Mouse (Mus musculus) heart, postnatal 0 days (tissue): Measurements from ENCODE around the gene Cdk5r1. TPM values are rescaled to one million over a fixed set of nuclear protein-coding genes. Genes with fewer than 3 reads are reported as not detected.
"Not testable (repeated sequence)": the region's sequence is repeated elsewhere in the genome, so short reads cannot be mapped to it uniquely, and the experiment has no call there.

Experiments
- ATAC-seq: fragments of 200-750 bp; cut with Nextera tagmentation; 2 replicates; pipeline ENCODE4 v1.8.0; 2017; ENCODE audit warnings: low read depth, moderate number of reproducible peaks, moderate library complexity; ENCODE audit not compliant: insufficient read depth
- DNase-seq: peaks from one replicate; pipeline ENCODE4 v3.0.0-alpha.2; 2016; ENCODE audit warnings: low spot score
- H3K27ac ChIP-seq: fragments of 300-500 bp; sonication (generic); 2 replicates; pipeline ENCODE4 v1.5.1; 2014; ENCODE audit warnings: low read depth, mild to moderate bottlenecking
- H3K27me3 ChIP-seq: fragments of 300-500 bp; sonication (generic); 2 replicates; pipeline ENCODE4 v1.6.1; 2014; ENCODE audit warnings: low read length, mixed read lengths; ENCODE audit not compliant: control insufficient read depth, insufficient read depth
- H3K36me3 ChIP-seq: fragments of 300-500 bp; sonication (generic); replicated peaks from 2 replicates; pipeline ENCODE4 v1.6.1; 2014; ENCODE audit warnings: low read length, mixed read lengths; ENCODE audit not compliant: control insufficient read depth, insufficient read depth
- H3K4me1 ChIP-seq: fragments of 300-500 bp; sonication (generic); 2 replicates; pipeline ENCODE4 v1.6.1; 2014; ENCODE audit warnings: antibody characterized with exemption; ENCODE audit not compliant: control insufficient read depth, insufficient read depth
- H3K4me2 ChIP-seq: fragments of 300-500 bp; sonication (generic); 2 replicates; pipeline ENCODE4 v1.6.1; 2014; ENCODE audit warnings: low read depth, mild to moderate bottlenecking, low read length, moderate library complexity
- H3K4me3 ChIP-seq: fragments of 300-500 bp; sonication (generic); 2 replicates; pipeline ENCODE4 v1.5.1; 2014; ENCODE audit warnings: low read depth, low read length
- H3K9ac ChIP-seq: fragments of 300-500 bp; sonication (generic); replicated peaks from 2 replicates; pipeline ENCODE4 v1.6.1; 2014; ENCODE audit warnings: low read depth, low read length, mixed read lengths
- H3K9me3 ChIP-seq: fragments of 300-500 bp; sonication (generic); replicated peaks from 2 replicates; pipeline ENCODE4 v1.6.1; 2016; ENCODE audit warnings: low read length; ENCODE audit not compliant: control insufficient read depth
- CTCF ChIP-seq: IDR thresholded peaks from 2 replicates; pipeline ENCODE4 v1.5.1; 2016; ENCODE audit warnings: antibody characterized with exemption, control low read depth, low read depth
- EP300 ChIP-seq: IDR thresholded peaks from 2 replicates; pipeline ENCODE4 v1.6.1; 2016; ENCODE audit warnings: antibody characterized with exemption, low read depth
- WGBS: fragments of 180-500 bp; shearing (Covaris S2); extraction: QIAGEN DNeasy Blood & Tissue Kit; methylation state at CpG from one replicate; pipeline ENCODE4 v1.1.7; 2014; 5-methylcytosine and 5-hydroxymethylcytosine counted together
- polyA plus RNA-seq: library from polyadenylated mRNA; unstranded; fragments of >200 nt; fragmentation: Nextera tagmentation; extraction: Ambion mirVana; gene quantifications from 2 replicates; pipeline ENCODE4 v1.2.1, GENCODE M21; 2015
- total RNA-seq: library from RNA; depleted of rRNA; stranded (reverse); fragments of >200 nt; gene quantifications from 2 replicates; pipeline ENCODE4 v1.2.3, GENCODE M21; 2014; ENCODE audit warnings: low replicate concordance

The Cdk5r1 gene
- total and polyA plus RNA-seq, 2 experiments from 2014 or later, result 0.31 to 0.33 TPM

DNA sequence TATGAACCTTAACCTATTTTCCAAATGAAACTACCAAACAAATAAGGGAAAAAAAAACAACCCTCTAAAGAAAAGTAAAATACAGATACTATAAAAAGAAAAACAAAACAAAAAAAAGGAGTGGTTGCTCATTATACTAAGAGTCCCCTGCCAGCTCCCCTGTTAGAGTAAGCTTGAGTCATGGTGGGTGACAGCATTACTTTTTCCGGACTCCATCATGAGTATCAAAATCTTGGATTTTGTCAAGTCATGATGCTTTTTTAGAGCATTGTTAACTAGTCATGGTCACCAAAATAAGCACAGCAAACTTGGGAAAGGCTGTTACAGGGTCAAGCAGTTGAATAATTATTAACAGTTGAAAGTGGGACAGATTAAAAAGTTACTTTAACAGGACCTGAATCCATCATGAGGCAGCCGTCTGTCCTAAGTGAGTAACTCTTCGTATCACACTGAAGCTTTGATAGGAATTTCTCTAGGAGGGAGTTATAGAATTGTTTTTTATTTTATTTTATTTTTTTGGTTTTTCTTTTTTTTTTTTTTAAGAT lies 46.4 kb upstream of the Cdk5r1 start:
- WGBS, result 88% methylated on average over 3 of the region's 3 CpGs

DNA sequence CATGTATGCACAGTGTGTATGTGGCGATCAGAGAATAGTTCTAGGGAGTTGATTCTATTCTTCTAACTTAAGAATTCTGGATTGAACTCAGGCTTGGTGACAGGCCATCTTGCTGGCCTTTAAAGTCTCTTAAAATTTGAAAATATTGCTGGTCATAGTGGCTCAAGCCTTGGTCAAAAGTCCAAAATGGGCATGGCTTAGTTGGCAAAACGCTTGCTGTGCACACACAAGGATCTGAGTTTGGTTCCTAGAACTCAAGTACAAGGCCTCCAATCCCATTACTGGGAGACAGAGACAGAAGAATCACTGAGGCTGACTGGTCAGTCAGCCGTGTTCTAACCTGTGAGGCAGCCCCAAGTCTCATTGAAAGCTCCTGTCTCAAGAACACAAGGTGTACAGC lies 29.9 kb upstream of the Cdk5r1 start:
- Histone ChIP-seq H3K4me3 (no peak overlapping the region), H3K27me3 (no peaks in the 10 kb centered on the region), H3K9ac (no peak overlapping the region), H3K27ac (no peak overlapping the region), H3K9me3 (no peaks in the 10 kb centered on the region), H3K4me2 (no peak overlapping the region), H3K4me1 (no peaks in the 10 kb centered on the region), H3K36me3 (peaks cover 51% of the 10 kb centered on the region)
- WGBS, result 91% methylated on average over 3 of the region's 3 CpGs
- TF ChIP-seq CTCF (no peak), EP300 (no peak)
- ATAC-seq (no peak), DNase-seq (no peak)

More for the DNA sequence above, 46.4 kb upstream of the Cdk5r1 start:
- no peak overlapping the region for H3K4me3 ChIP-seq
- TF ChIP-seq EP300 (no peak), CTCF (no peak)
- no peak overlapping the region for H3K27ac ChIP-seq
- no peak overlapping the region for H3K9ac ChIP-seq
- ATAC-seq, result no peak
- no peak overlapping the region for H3K4me2 ChIP-seq
- H3K36me3 ChIP-seq, result peaks cover 26% of the 10 kb centered on the region
- no peak for DNase-seq
- no peaks in the 10 kb centered on the region for H3K27me3 ChIP-seq
- no peaks in the 10 kb centered on the region for H3K9me3 ChIP-seq
- H3K4me1 ChIP-seq, result 0 out of 2 replicates have a peak, but pooled peaks cover 5% of the 10 kb centered on the region

DNA sequence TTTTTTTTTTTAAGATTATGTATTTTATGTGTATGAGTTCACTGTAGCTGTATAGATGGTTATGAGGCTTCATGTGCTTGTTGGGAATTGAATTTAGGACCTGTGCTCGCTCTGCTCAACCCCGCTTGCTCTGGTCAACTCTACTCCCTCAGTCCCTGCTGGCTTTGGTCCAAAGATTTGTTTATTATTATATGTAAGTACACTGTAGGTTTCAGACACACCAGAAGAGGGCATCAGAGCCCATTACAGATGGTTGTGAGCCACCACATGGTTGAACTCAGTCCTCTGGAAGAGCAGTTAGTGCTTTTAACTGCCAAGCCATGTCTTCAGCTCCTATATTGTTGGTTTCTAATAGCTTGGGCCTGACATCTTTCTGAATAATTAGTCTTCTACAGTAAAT lies 27.0 kb upstream of the Cdk5r1 start:
- no peaks in the 10 kb centered on the region for H3K27me3 ChIP-seq
- ATAC-seq (no peak), DNase-seq (no peak)
- no peak overlapping the region for H3K4me3 ChIP-seq
- 81% methylated on average over 2 of the region's 2 CpGs for WGBS
- TF ChIP-seq EP300 (no peak), CTCF (no peak)
- H3K9ac ChIP-seq, result no peak overlapping the region
- H3K4me1 ChIP-seq, result no peaks in the 10 kb centered on the region
- H3K27ac ChIP-seq, result no peak overlapping the region
- H3K9me3 ChIP-seq, result no peaks in the 10 kb centered on the region
- peaks cover 54% of the 10 kb centered on the region for H3K36me3 ChIP-seq
- no peak overlapping the region for H3K4me2 ChIP-seq

DNA sequence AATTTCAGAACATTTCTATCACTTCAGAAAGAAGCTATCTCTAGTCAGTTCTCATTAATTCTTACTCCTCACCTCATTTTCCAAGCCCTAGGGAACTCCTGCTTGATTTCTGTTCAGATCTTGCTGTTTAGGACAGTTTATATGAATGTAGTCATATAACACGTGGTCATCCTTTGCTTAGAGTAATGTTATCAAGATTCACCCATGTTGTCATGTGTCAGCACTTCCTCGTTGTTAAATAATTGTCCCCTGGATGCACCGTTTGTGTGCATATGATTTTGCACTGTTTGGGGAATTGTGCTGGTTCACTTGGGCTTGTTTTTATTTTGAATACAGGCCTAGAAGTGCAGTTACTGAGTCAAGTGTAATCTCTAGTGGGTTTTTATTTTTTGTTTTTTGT lies 24.6 kb upstream of the Cdk5r1 start:
- no peaks in the 10 kb centered on the region for H3K4me1 ChIP-seq
- H3K4me2 ChIP-seq, result no peak overlapping the region
- DNase-seq (no peak), ATAC-seq (no peak)
- H3K27me3 ChIP-seq, result no peaks in the 10 kb centered on the region
- H3K36me3 ChIP-seq, result peaks cover 51% of the 10 kb centered on the region
- H3K9me3 ChIP-seq, result no peaks in the 10 kb centered on the region
- no peak overlapping the region for H3K9ac ChIP-seq
- TF ChIP-seq EP300, result no peak
- no peak overlapping the region for H3K27ac ChIP-seq
- WGBS, result 75% methylated on average over 3 of the region's 3 CpGs
- no peak overlapping the region for H3K4me3 ChIP-seq

DNA sequence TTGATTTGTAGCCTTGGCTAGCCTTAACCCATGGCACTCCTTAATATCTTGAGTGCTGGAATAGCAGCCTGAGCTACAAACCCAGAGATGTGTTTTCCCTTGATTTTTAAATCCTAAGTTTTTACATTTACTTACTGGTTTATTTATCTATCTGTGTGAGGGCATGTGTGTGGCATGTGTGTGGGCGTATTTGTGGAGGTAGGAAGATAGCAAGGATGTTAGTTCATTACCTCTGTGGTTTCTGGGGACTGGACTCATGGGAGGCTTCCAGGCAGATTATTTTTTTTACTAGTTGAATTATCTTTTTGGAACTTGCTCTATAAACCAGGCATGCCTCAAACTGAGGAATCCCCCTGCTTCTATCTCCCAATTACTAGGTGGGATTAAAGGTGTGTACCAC lies 23.6 kb upstream of the Cdk5r1 start:
- Histone ChIP-seq H3K27me3 (no peaks in the 10 kb centered on the region), H3K36me3 (peaks cover 51% of the 10 kb centered on the region), H3K9ac (no peak overlapping the region), H3K4me2 (no peak overlapping the region), H3K9me3 (no peaks in the 10 kb centered on the region), H3K4me1 (no peaks in the 10 kb centered on the region), H3K4me3 (no peak overlapping the region), H3K27ac (no peak overlapping the region)
- no peak for TF ChIP-seq EP300
- TF ChIP-seq CTCF, result no peak
- DNase-seq, result no peak
- 89% methylated on average over 1 of the region's 1 CpGs for WGBS
- ATAC-seq, result no peak

DNA sequence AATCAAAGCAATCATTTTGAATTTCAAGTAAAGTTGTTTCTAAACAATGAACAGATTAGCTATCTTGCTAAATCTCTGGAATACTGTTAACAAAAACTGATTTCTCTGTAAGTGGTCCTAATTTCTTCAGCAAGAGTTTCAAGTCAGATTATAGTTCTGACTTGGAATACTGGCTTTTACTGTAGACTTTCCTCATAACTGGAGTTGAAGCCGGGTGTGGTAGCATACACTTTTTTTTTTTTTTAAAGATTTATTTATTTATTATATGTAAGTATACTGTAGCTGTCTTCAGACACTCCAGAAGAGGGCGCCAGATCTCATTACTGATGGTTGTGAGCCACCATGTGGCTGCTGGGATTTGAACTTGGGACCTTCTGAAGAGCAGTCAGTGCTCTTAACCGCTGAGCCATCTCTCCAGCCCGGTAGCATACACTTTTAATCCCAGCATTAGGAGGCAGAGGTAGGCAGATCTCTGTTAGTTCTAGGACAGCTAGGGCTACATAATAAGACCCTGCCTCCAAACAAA lies 13.2 kb upstream of the Cdk5r1 start:
- not testable (repeated sequence) for H3K27ac ChIP-seq, H3K27me3 ChIP-seq, H3K4me3 ChIP-seq, H3K4me1 ChIP-seq, H3K4me2 ChIP-seq, DNase-seq, H3K9ac ChIP-seq, ATAC-seq, H3K9me3 ChIP-seq
- 93% methylated on average over 4 of the region's 4 CpGs for WGBS
- peaks cover 92% of the 10 kb centered on the region for H3K36me3 ChIP-seq
